Mouse (Mus musculus) right cerebral cortex, postnatal 10 days (tissue): ENCODE results near the gene Gm14698.
"Not testable (repeated sequence)": the region's sequence is repeated elsewhere in the genome, so short reads cannot be mapped to it uniquely, and the experiment has no call there.

ENCODE experiments used
- DNase-seq, 2 experiments: peaks; one replicate each; pipeline ENCODE4 v3.0.0; 2021; ENCODE audit warnings: low spot score in 2 of 2

Gene Gm14698

GRCm38 (mm10) chrX:68821059-68821458 is at the start of gene Gm14698:
Gm14698 (plus strand) TSS chrX:68821093.
- not testable (repeated sequence) for DNase-seq

- not testable (repeated sequence) for DNase-seq
Observed at GRCm38 (mm10) chrX:68820449-68820848, 444 bp upstream of the Gm14698 start.

DNA sequence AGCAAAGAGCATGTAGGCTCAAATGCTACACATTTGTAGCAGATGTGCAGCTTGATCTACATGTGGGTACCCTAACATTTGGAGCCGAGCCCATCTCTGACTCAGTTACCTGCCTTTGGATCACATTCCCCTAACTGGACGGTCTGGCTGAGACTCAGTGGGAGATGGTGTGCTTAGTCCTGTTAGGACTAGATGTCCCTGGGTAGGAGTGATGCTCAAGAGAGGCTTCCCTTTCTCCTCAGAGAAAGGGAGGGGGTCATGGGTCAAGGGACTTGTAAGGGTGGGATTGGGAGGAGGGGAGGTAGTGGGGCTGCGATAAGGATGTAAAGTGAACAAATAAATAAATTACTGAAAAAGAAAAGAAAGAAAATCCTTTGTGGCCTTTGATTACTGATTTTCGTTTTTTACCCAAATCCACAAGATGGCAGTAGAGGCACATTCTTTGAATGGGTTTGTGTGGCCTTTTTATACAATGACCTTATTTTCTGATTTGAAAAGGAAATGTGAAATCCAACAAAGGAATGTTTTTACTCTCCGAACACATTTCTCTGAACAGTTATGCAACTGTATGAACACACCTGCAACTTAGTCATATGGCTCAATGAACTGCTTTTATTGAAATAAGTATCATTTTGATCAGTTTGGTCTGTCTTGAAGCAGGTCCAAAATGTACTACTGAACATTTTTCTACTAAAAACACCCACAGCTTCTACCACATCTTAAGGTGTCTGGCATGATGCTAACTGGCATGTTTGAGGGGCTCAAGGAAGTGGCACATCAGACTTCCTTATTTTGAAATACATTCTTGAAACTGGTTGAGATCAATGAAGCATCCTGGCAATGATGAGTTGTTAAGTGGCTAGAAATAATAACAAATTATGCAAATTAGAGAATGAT is 18.9 kb downstream of the Gm14698 start:
- no peak for DNase-seq

DNA sequence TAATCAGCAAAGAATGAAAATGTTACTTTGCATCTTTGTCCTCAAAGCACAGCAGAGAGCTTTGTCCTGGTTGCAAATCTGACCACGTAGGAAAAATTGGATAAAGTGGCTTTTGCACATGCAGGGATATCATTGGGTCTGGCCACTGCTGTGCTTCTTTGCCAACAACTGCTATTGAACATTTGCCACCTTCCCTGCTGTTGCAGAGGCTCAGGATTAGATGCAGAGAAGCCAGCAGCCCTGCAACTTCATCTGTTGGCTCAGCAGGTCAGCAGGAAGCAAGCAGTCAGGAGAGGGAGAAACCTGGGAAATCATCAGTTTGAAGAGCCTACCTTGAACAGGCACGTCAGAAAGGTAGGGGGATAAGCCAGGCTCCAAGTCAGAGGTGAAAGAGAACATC is 44.3 kb downstream of the Gm14698 start:
- DNase-seq, result no peak
